Mouse (Mus musculus): Measurements from ENCODE around the gene Tcl1b2.
"Not testable (repeated sequence)": the region's sequence is repeated elsewhere in the genome, so short reads cannot be mapped to it uniquely, and the experiment has no call there.

DNA sequence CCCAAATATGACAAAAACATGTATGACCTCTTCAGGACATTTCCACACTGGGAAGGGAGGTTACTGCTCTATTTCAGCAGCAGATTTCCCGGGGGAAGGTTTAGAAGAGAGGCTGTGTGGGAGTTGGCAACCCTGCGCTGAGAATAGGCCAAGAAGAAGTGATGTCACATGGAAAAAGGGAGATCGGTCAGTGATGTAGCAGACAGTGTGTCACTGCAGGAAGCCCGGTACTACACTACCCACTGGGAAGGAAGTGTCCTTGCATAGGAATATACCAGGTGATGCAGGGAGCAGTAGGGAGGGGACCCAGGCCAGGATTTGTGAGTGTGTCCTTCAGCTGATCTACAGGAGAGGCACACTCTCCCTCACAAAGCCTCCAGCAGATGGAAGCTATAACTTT lies 9.5 kb downstream of the Tcl1b2 start:
- TF ChIP-seq CTCF, EP300 (IDR thresholded peaks at IDR 0.05): not testable (repeated sequence)
